Comparison of ENCODE assay signal across 10 mouse cellular contexts in genomic region chr16:17892606-17893005, GRCm38 (mm10). TPM values are rescaled to one million over a fixed set of nuclear protein-coding genes. Genes with fewer than 3 reads are reported as not detected.
DNase-seq lines count a peak whose midpoint lies in the region.
"Had no signal": no experiment of that assay in that cellular context is flagged by ENCODE, and none has a peak within 500 bp of the region (broad histone marks: within the 10 kb centered on the region; RNA-seq: fewer than 3 reads in every experiment).

No protein-coding gene starts in this region.

- intact Hi-C loops in gastrocnemius, postnatal 36 days (cut with DNase I) = no loop called here

- H3K4me1 ChIP-seq in heart, embryonic 10.5 days = peaks cover 25% of the 10 kb centered on the region

- H3K27ac ChIP-seq in heart, embryonic 10.5 days = no peak overlapping the region

- DNase-seq in heart, adult 8-10 months (ENCODE audit: low spot score) = peak; percentile 35
- no peak for DNase-seq in heart, embryonic 10.5 days (ENCODE audit: low spot score)
- peak; percentile 47 for DNase-seq in urinary bladder, postnatal 14 days (ENCODE audit: low spot score)
- DNase-seq in urinary bladder, adult 18-20 months (ENCODE audit: low spot score in 2 of 2) = no peak
- DNase-seq in kidney, postnatal 4 days = peak; percentile 24 to 41
- DNase-seq in gastrocnemius, postnatal 36 days = no peak
- DNase-seq in layer of hippocampus, adult 9-11 months = no peak
- DNase-seq in right cerebral cortex, postnatal 25 days = no peak

- peaks cover 3% of the 10 kb centered on the region; the same call in 1 of the 2 replicates for H3K27me3 ChIP-seq in heart, embryonic 10.5 days (ENCODE audit: insufficient read depth, poor library complexity, severe bottlenecking)

- H3K9me3 ChIP-seq in heart, embryonic 10.5 days = no peaks in the 10 kb centered on the region

- peaks cover 2% of the 10 kb centered on the region; the same call in 1 of the 2 replicates for H3K36me3 ChIP-seq in heart, embryonic 10.5 days

- WGBS in heart, embryonic 10.5 days = 62% methylated on average over 3 of the region's 3 CpGs

- no peak overlapping the region for H3K4me3 ChIP-seq in heart, embryonic 10.5 days

RNA-seq across cellular contexts. Expression of gene Gm20518, which starts 1.1 kb away (rescaled TPM):
- under 1 TPM; 0.13 to 0.65 (median 0.28) TPM for total RNA-seq in heart, adult 8-10 months (2022)
- 0.22 and 0.25 TPM in 2 replicates for polyA plus RNA-seq in heart, embryonic 10.5 days (2016; fragmentation: Nextera tagmentation; extraction: Ambion mirVana)
- total RNA-seq in gastrocnemius, postnatal 36 days (2021) = under 1 TPM; 0.20 TPM
- polyA plus RNA-seq: intestine, postnatal 0 days had no signal

RNA-seq across cellular contexts. Expression of gene Tssk1, which starts 1.4 kb away (rescaled TPM):
- total RNA-seq in heart, adult 8-10 months (2022) = under 1 TPM in 3 of 4 experiments, not detected in 1; 0.17 to 0.33 (median 0.22) TPM
- polyA plus RNA-seq in heart, embryonic 10.5 days (2016; fragmentation: Nextera tagmentation; extraction: Ambion mirVana) = not detected in 2 replicates
- under 1 TPM in 1 of 2 experiments, not detected in 1; 0.08 TPM for total RNA-seq in gastrocnemius, postnatal 36 days (2021)
- polyA plus RNA-seq: lung, embryonic 16.5 days had no signal

RNA-seq across cellular contexts. Expression of gene Dgcr2, which starts 5.8 kb away (rescaled TPM):
- 10 to 100 TPM; 44.4 to 51.8 (median 48.7) TPM for total RNA-seq in heart, adult 8-10 months (2022)
- polyA plus RNA-seq in heart, embryonic 10.5 days (2016; fragmentation: Nextera tagmentation; extraction: Ambion mirVana) = 63.7 and 69.6 TPM in 2 replicates
- total RNA-seq in gastrocnemius, postnatal 36 days (2021) = 10 to 100 TPM; 21.0 to 25.8 TPM

RNA-seq across cellular contexts. Expression of gene Tssk2, which starts 5.8 kb away (rescaled TPM):
- total RNA-seq in heart, adult 8-10 months (2022) = under 1 TPM in 1 of 4 experiments, not detected in 3; 0.20 TPM
- not detected in 2 replicates for polyA plus RNA-seq in heart, embryonic 10.5 days (2016; fragmentation: Nextera tagmentation; extraction: Ambion mirVana)
- not detected for total RNA-seq in gastrocnemius, postnatal 36 days (2021)
- polyA plus RNA-seq: intestine, postnatal 0 days; lung, embryonic 16.5 days had no signal

RNA-seq across cellular contexts. Expression of gene Ess2, which starts 18.5 kb away (rescaled TPM):
- total RNA-seq in heart, adult 8-10 months (2022) = 10 to 100 TPM in 1 of 4 experiments, 1 to 10 TPM in 3; 8.0 to 10.1 (median 9.6) TPM
- 39.7 and 39.9 TPM in 2 replicates for polyA plus RNA-seq in heart, embryonic 10.5 days (2016; fragmentation: Nextera tagmentation; extraction: Ambion mirVana)
- total RNA-seq in gastrocnemius, postnatal 36 days (2021) = 1 to 10 TPM; 5.2 to 7.2 TPM

Comparison
In these comparisons a context has a peak if more than half of its experiments do, and no peak if none do; other contexts are left out.
1. DNase-seq: peak in heart, adult 8-10 months (single experiment), urinary bladder, postnatal 14 days (single experiment) and kidney, postnatal 4 days (2 of 2); none in heart, embryonic 10.5 days (single experiment), urinary bladder, adult 18-20 months (0 of 2), gastrocnemius, postnatal 36 days (0 of 2), layer of hippocampus, adult 9-11 months (single experiment) and right cerebral cortex, postnatal 25 days (single experiment).